Mouse (Mus musculus) layer of hippocampus, adult 11-12 months (tissue): Measurements from ENCODE around the gene Hspg2.

Source experiments
- DNase-seq: peaks from one replicate; pipeline ENCODE4 v3.0.0; 2022; ENCODE audit warnings: low spot score

The Hspg2 gene

GRCm38 (mm10) chr4:137500149-137500548 is 31.6 kb downstream of the Hspg2 start:
- DNase-seq: no peak

GRCm38 (mm10) chr4:137500953-137501352 is 32.4 kb downstream of the Hspg2 start:
- no peak for DNase-seq

GRCm38 (mm10) chr4:137502183-137502582 is 33.6 kb downstream of the Hspg2 start:
- no peak for DNase-seq

- DNase-seq: no peak
Measured at GRCm38 (mm10) chr4:137502801-137503200, 34.2 kb downstream of the Hspg2 start.

- DNase-seq: peak; percentile 53
Measured at GRCm38 (mm10) chr4:137503509-137503971, 35.0 kb downstream of the Hspg2 start.

- DNase-seq: no peak
Measured at GRCm38 (mm10) chr4:137506629-137507028, 38.1 kb downstream of the Hspg2 start.

GRCm38 (mm10) chr4:137509528-137509927 is 41.0 kb downstream of the Hspg2 start:
- no peak for DNase-seq

- DNase-seq: no peak
Measured at GRCm38 (mm10) chr4:137510021-137510696, 41.6 kb downstream of the Hspg2 start.

- no peak for DNase-seq
Measured at GRCm38 (mm10) chr4:137512897-137513296, 44.3 kb downstream of the Hspg2 start.

GRCm38 (mm10) chr4:137517989-137518691 is 49.6 kb downstream of the Hspg2 start:
- no peak for DNase-seq

- no peak for DNase-seq
Measured at GRCm38 (mm10) chr4:137518746-137519145, 50.2 kb downstream of the Hspg2 start.

- DNase-seq: no peak
Measured at GRCm38 (mm10) chr4:137520346-137520745, 51.8 kb downstream of the Hspg2 start.

- no peak for DNase-seq
Measured at GRCm38 (mm10) chr4:137521966-137522365, 53.4 kb downstream of the Hspg2 start.

GRCm38 (mm10) chr4:137525426-137525825 is 56.9 kb downstream of the Hspg2 start:
- no peak for DNase-seq

- no peak for DNase-seq
Measured at GRCm38 (mm10) chr4:137527368-137527767, 58.8 kb downstream of the Hspg2 start.

- no peak for DNase-seq
Measured at GRCm38 (mm10) chr4:137527872-137528271, 59.3 kb downstream of the Hspg2 start.

- DNase-seq: no peak
Measured at GRCm38 (mm10) chr4:137540356-137540755, 71.8 kb downstream of the Hspg2 start.

- DNase-seq: no peak
Measured at GRCm38 (mm10) chr4:137542968-137543367, 74.4 kb downstream of the Hspg2 start.

- DNase-seq: no peak
Measured at GRCm38 (mm10) chr4:137545568-137545967, 77.0 kb downstream of the Hspg2 start.

- peak; percentile 38 for DNase-seq
Measured at GRCm38 (mm10) chr4:137546003-137546525, 77.5 kb downstream of the Hspg2 start.

GRCm38 (mm10) chr4:137553466-137553865 is 84.9 kb downstream of the Hspg2 start:
- no peak for DNase-seq

- DNase-seq: no peak
Measured at GRCm38 (mm10) chr4:137556673-137557210, 88.2 kb downstream of the Hspg2 start.

GRCm38 (mm10) chr4:137569873-137570272 is 101.3 kb downstream of the Hspg2 start:
- DNase-seq: no peak
